Mouse (Mus musculus): Measurements from ENCODE around the gene Allc. TPM values are rescaled to one million over a fixed set of nuclear protein-coding genes. Genes with fewer than 3 reads are reported as not detected.

The Allc gene
- not detected in 2 replicates for total RNA-seq (2023)

DNA sequence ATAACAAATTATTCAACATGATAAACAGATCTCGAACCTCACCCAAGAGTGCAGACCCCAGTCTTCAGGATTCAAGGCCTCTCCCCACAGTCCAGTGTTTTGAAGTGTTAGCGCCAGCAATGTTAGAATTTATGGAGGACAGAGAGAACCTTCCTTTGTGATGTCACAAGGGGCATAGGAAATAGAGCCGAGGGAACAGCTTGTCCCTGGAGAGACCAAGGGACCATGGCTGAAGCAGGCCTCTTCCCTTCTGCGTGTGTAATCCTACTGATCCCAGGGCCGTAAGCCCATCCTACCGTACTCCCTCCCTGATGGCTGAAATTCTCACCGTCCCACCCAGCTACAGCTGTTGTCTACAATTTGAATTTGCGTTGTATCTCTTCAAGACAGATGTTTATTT lies at the start of gene Allc:
Gene Allc (minus strand): TSS at position 101 of the 400 bp plus-strand sequence.

DNA sequence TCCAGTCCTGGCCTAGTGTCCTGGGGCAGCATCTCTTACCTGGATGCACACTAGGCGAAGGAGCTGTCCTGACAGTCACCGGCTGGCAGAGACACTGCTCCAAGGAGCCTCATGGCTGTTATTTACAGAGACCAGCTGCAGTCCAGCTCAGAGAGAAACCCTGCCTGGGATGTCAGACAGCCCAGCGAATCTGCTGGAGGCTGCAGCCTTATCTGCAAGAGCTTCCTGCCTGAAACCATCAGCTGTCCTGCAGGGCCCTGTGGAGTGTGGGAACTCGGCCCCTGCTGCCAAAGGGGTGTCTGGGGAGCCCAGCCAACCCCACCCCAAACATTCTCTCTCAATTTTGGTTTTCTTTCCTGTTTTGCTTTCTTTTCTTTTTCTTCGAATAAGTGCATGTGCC lies 40.9 kb upstream of the Allc start, which contains the start of gene Colec11:
Gene Colec11 (minus strand): TSS at position 183 of the 400 bp plus-strand sequence.

GRCm38 (mm10) chr12:28552299-28552698 lies 30.0 kb downstream of the Allc start, which contains the start of gene Dcdc2c:
Gene Dcdc2c (minus strand): TSS chr12:28552399.

Other genes starting within 250 kb of the Allc start
- gene Dcdc2c, start 30.1 kb downstream of the Allc start, total RNA-seq (2023), result 0.36 and 0.54 TPM in 2 replicates
- gene Colec11, start 40.9 kb upstream of the Allc start, total RNA-seq (2023), result 0.44 TPM in 1 of 2 replicates, not detected in the other
- 250 and 257 TPM in 2 replicates for gene Rps7, start 53.4 kb upstream of the Allc start, total RNA-seq (2023)
- gene Rnaseh1, start 67.1 kb upstream of the Allc start, total RNA-seq (2023), result 7.7 and 9.5 TPM in 2 replicates
- gene Adi1, start 92.7 kb upstream of the Allc start, total RNA-seq (2023), result 8.6 and 11.0 TPM in 2 replicates
- 17.5 and 19.1 TPM in 2 replicates for gene Trappc12, start 167.9 kb upstream of the Allc start, total RNA-seq (2023)
- gene Eipr1, start 169.3 kb upstream of the Allc start, total RNA-seq (2023), result 15.9 and 17.5 TPM in 2 replicates

Data from neutrophil, adult 65 days (primary cell).